ENCODE assay signal across 29 mouse cellular contexts in genomic region chr2:164025150-164025549, GRCm38 (mm10).
"Had no signal": no experiment of that assay in that cellular context is flagged by ENCODE, and none has a peak within 500 bp of the region (broad histone marks: within the 10 kb centered on the region; RNA-seq: fewer than 3 reads in every experiment).

TSS of gene Pabpc1l (plus strand) at chr2:164025450.

- ATAC-seq: forebrain, embryonic 13.5 days; forebrain, embryonic 14.5 days; forebrain, embryonic 15.5 days; forebrain, embryonic 16.5 days; forebrain, postnatal 0 days had no signal

- H3K9ac ChIP-seq: embryonic facial prominence, embryonic 12.5 days; embryonic facial prominence, embryonic 13.5 days; embryonic facial prominence, embryonic 15.5 days; forebrain, embryonic 12.5 days; forebrain, embryonic 13.5 days; forebrain, embryonic 15.5 days; forebrain, postnatal 0 days had no signal

- H3K9me3 ChIP-seq: embryonic facial prominence, embryonic 10.5 days; embryonic facial prominence, embryonic 12.5 days; embryonic facial prominence, embryonic 13.5 days; embryonic facial prominence, embryonic 15.5 days; forebrain, embryonic 10.5 days; forebrain, embryonic 12.5 days; forebrain, embryonic 13.5 days; forebrain, embryonic 15.5 days had no signal

- H3K4me1 ChIP-seq: embryonic facial prominence, embryonic 10.5 days; embryonic facial prominence, embryonic 12.5 days; embryonic facial prominence, embryonic 15.5 days; forebrain, embryonic 13.5 days; forebrain, embryonic 15.5 days had no signal

- H3K27me3 ChIP-seq: embryonic facial prominence, embryonic 12.5 days; embryonic facial prominence, embryonic 13.5 days; embryonic facial prominence, embryonic 15.5 days; forebrain, embryonic 12.5 days; forebrain, embryonic 13.5 days; forebrain, embryonic 15.5 days had no signal

- H3K4me2 ChIP-seq: embryonic facial prominence, embryonic 12.5 days; embryonic facial prominence, embryonic 13.5 days; embryonic facial prominence, embryonic 15.5 days; forebrain, embryonic 12.5 days; forebrain, embryonic 13.5 days; forebrain, embryonic 15.5 days had no signal

- H3K27ac ChIP-seq: embryonic facial prominence, embryonic 10.5 days; embryonic facial prominence, embryonic 12.5 days; embryonic facial prominence, embryonic 13.5 days; embryonic facial prominence, embryonic 15.5 days; forebrain, embryonic 10.5 days; forebrain, embryonic 12.5 days; forebrain, embryonic 13.5 days; forebrain, embryonic 15.5 days; gastrocnemius, adult 2 months; heart, adult 2 months had no signal

- H3K36me3 ChIP-seq: embryonic facial prominence, embryonic 12.5 days had no signal

- H3K4me3 ChIP-seq: embryonic facial prominence, embryonic 10.5 days; embryonic facial prominence, embryonic 12.5 days; embryonic facial prominence, embryonic 13.5 days; embryonic facial prominence, embryonic 15.5 days; erythroblast, embryonic 14.5 days; forebrain, embryonic 10.5 days; forebrain, embryonic 12.5 days; forebrain, embryonic 13.5 days; forebrain, embryonic 15.5 days; gastrocnemius, adult 2 months; heart, adult 2 months had no signal

- DNase-seq: cerebellum, adult 2 months; cerebellum, adult 8-10 months; cerebellum, adult 9-10 months; cerebellum, adult 9-11 months; cerebellum, postnatal 10 days; cerebellum, postnatal 14 days; cerebellum, postnatal 25 days; cerebellum, postnatal 36 days; embryo, embryonic 11 days; forebrain, postnatal 0 days; gastrocnemius, adult 2 months; gastrocnemius, postnatal 10 days; gastrocnemius, postnatal 14 days; gastrocnemius, postnatal 25 days; gastrocnemius, postnatal 36 days; heart, adult 11 months; heart, adult 18-20 months; heart, adult 2 months had no signal
